Comparison of ENCODE assay signal across 23 mouse cellular contexts in the genomic region with DNA sequence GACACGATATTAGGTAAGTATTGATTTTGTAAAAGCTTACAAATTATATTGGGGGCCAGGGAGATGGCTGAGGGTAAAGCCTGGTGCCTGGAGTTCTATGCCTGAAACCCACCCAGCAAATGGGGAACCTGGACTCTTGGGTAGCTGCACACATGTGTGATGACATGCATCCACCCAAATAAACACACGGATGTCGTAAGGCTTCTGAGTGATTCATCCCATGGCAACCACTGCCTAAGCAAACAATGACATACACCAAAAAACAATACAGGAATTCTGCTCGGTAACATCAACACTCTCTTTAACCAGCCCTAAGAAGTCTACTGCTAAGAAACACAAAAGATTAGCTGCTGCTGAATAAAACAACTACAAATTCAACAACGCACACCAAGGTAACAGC.
A peak's percentile ranks its signal among the peaks of the same experiment; 100 is the strongest.
DNase-seq lines count a peak whose midpoint lies in the region; ATAC-seq and TF ChIP-seq lines count a peak whose summit lies in the region.
"Had no signal": no experiment of that assay in that cellular context is flagged by ENCODE, and none has a peak within 500 bp of the region (broad histone marks: within the 10 kb centered on the region; RNA-seq: fewer than 3 reads in every experiment).

No protein-coding gene starts in this region.

- H3K36me3 ChIP-seq in forebrain, embryonic 15.5 days = no peaks in the 10 kb centered on the region
- no peaks in the 10 kb centered on the region for H3K36me3 ChIP-seq in forebrain, embryonic 14.5 days (ENCODE audit: control insufficient read depth, insufficient read depth, low read length)
- H3K36me3 ChIP-seq in lung, postnatal 0 days (ENCODE audit: insufficient read depth, low read length) = no peaks in the 10 kb centered on the region
- H3K36me3 ChIP-seq in myocyte (ENCODE audit: control insufficient read depth, insufficient read depth) = no peaks in the 10 kb centered on the region
- H3K36me3 ChIP-seq: embryonic facial prominence, embryonic 10.5 days; midbrain, embryonic 12.5 days had no signal

- no peak for ATAC-seq in forebrain, embryonic 15.5 days (replicated peaks)
- no peak for ATAC-seq in forebrain, embryonic 14.5 days
- ATAC-seq in lung, postnatal 0 days = peak; percentile 9; the same call in 1 of the 2 replicates
- ATAC-seq: forebrain, embryonic 13.5 days had no signal

- H3K9ac ChIP-seq in forebrain, embryonic 15.5 days (replicated peaks) = no peak overlapping the region
- no peak overlapping the region for H3K9ac ChIP-seq in forebrain, embryonic 14.5 days (ENCODE audit: low read length)
- H3K9ac ChIP-seq in lung, postnatal 0 days (replicated peaks; ENCODE audit: low read depth) = no peak overlapping the region
- H3K9ac ChIP-seq: forebrain, embryonic 13.5 days; hindbrain, embryonic 14.5 days; midbrain, embryonic 12.5 days had no signal

- H3K4me1 ChIP-seq in forebrain, embryonic 15.5 days = peaks cover 17% of the 10 kb centered on the region
- peaks cover 9% of the 10 kb centered on the region; the same call in 1 of the 2 replicates for H3K4me1 ChIP-seq in forebrain, embryonic 14.5 days (ENCODE audit: control insufficient read depth, insufficient read depth, low read length)
- H3K4me1 ChIP-seq in lung, postnatal 0 days (ENCODE audit: insufficient read depth, low read depth, low read length) = no peaks in the 10 kb centered on the region; the same call in 1 of the 2 replicates

- no peak for TF ChIP-seq POLR2A in myocyte (IDR thresholded peaks at IDR 0.05; ENCODE audit: insufficient read length, low read depth)

- H3K9me3 ChIP-seq in forebrain, embryonic 15.5 days = no peaks in the 10 kb centered on the region
- no peaks in the 10 kb centered on the region for H3K9me3 ChIP-seq in forebrain, embryonic 14.5 days (replicated peaks; ENCODE audit: control insufficient read depth, low read length)
- no peaks in the 10 kb centered on the region for H3K9me3 ChIP-seq in lung, postnatal 0 days (ENCODE audit: low read length)
- H3K9me3 ChIP-seq: embryonic facial prominence, embryonic 10.5 days; forebrain, embryonic 13.5 days; midbrain, embryonic 12.5 days had no signal

- peaks cover 94% of the 10 kb centered on the region for H3K79me2 ChIP-seq in myocyte (ENCODE audit: control insufficient read depth, insufficient read depth)

- H3K4me3 ChIP-seq in forebrain, embryonic 15.5 days = no peak overlapping the region
- no peak overlapping the region for H3K4me3 ChIP-seq in forebrain, embryonic 14.5 days (ENCODE audit: low read depth, low read length)
- H3K4me3 ChIP-seq in lung, postnatal 0 days (ENCODE audit: low read depth, low read length) = no peak overlapping the region
- no peak overlapping the region for H3K4me3 ChIP-seq in myocyte
- H3K4me3 ChIP-seq: embryonic facial prominence, embryonic 10.5 days; forebrain, embryonic 13.5 days; gastrocnemius, adult 2 months; midbrain, embryonic 12.5 days had no signal

- 0 out of 2 replicates have a peak overlapping the region, but pooled peaks have one; percentile 9 for H3K27ac ChIP-seq in forebrain, embryonic 15.5 days (replicated peaks)
- no peak overlapping the region for H3K27ac ChIP-seq in forebrain, embryonic 14.5 days (ENCODE audit: low read depth, low read length)
- no peak overlapping the region for H3K27ac ChIP-seq in lung, postnatal 0 days (ENCODE audit: low read length)
- H3K27ac ChIP-seq: embryonic facial prominence, embryonic 10.5 days; forebrain, embryonic 13.5 days; gastrocnemius, adult 2 months; hindbrain, embryonic 14.5 days; midbrain, embryonic 12.5 days had no signal

- no peaks in the 10 kb centered on the region for H3K27me3 ChIP-seq in forebrain, embryonic 15.5 days
- H3K27me3 ChIP-seq in forebrain, embryonic 14.5 days (replicated peaks; ENCODE audit: control insufficient read depth, insufficient read depth, low read length) = no peaks in the 10 kb centered on the region
- no peaks in the 10 kb centered on the region for H3K27me3 ChIP-seq in lung, postnatal 0 days (replicated peaks; ENCODE audit: insufficient read depth, low read length)
- H3K27me3 ChIP-seq in myocyte (ENCODE audit: control insufficient read depth, insufficient read depth, insufficient read length) = no peaks in the 10 kb centered on the region
- H3K27me3 ChIP-seq: CH12.LX; forebrain, embryonic 13.5 days; midbrain, embryonic 12.5 days had no signal

- H3K4me2 ChIP-seq in forebrain, embryonic 15.5 days (replicated peaks) = no peak overlapping the region
- no peak overlapping the region for H3K4me2 ChIP-seq in forebrain, embryonic 14.5 days (ENCODE audit: low read length)
- H3K4me2 ChIP-seq in lung, postnatal 0 days (replicated peaks; ENCODE audit: low read depth, low read length) = no peak overlapping the region
- H3K4me2 ChIP-seq in myocyte (ENCODE audit: low read depth) = no peak overlapping the region
- H3K4me2 ChIP-seq: forebrain, embryonic 13.5 days; hindbrain, embryonic 14.5 days; liver, embryonic 11.5 days; midbrain, embryonic 12.5 days had no signal

- WGBS in forebrain, embryonic 15.5 days = 69% methylated on average over 5 of the region's 5 CpGs
- WGBS in forebrain, embryonic 14.5 days = 72% methylated on average over 5 of the region's 5 CpGs
- WGBS in lung, postnatal 0 days = 65% methylated on average over 5 of the region's 5 CpGs

- TF ChIP-seq EP300 in lung, postnatal 0 days (IDR thresholded peaks at IDR 0.05) = no peak

- H3ac ChIP-seq in myocyte (ENCODE audit: control insufficient read depth, insufficient read length) = no peak overlapping the region

- TF ChIP-seq CTCF in lung, postnatal 0 days (IDR thresholded peaks at IDR 0.05) = no peak

- DNase-seq in forebrain, embryonic 14.5 days (ENCODE audit: low spot score) = no peak
- peak; percentile 16 for DNase-seq in lung, postnatal 0 days (ENCODE audit: low spot score)
- DNase-seq in lung, postnatal 14 days = no peak
- DNase-seq in c-Kit-positive CD71-negative TER-119-negative erythroid progenitor cells, embryonic 14.5 days (ENCODE audit: low read depth) = peak; percentile 7
- DNase-seq in right cerebral cortex, postnatal 36 days (ENCODE audit: low spot score in 2 of 2) = no peak
- no peak for DNase-seq in spleen, postnatal 14 days (ENCODE audit: low spot score in 2 of 2)
- DNase-seq: adrenal gland, adult 2 months; cerebellum, adult 8-10 months; gastrocnemius, adult 2 months; heart, adult 11 months; heart, postnatal 36 days; kidney, adult 8-10 months; kidney, postnatal 14 days; right cerebral cortex, postnatal 25 days; thymus, postnatal 14 days had no signal

TF ChIP-seq in myocyte, 11 proteins besides CTCF, POLR2A, EP300 and RAD21:
- TF ChIP-seq CEBPB (IDR thresholded peaks at IDR 0.05; ENCODE audit: insufficient read depth, poor library complexity, severe bottlenecking) (0 out of 2 replicates have a peak, but pooled peaks have one; percentile 44), REST (IDR thresholded peaks at IDR 0.05; ENCODE audit: insufficient read depth, insufficient read length) (no peak), TCF12 (IDR thresholded peaks at IDR 0.05; ENCODE audit: insufficient read depth, poor library complexity, severe bottlenecking) (no peak), MYOD1 (IDR thresholded peaks at IDR 0.05; ENCODE audit: control insufficient read depth in 1 of 3, insufficient read length in 2 of 3, low read depth in 2 of 3) (no peak)

Comparison
In these comparisons a context has a peak if more than half of its experiments do, and no peak if none do; other contexts are left out.
1. DNase-seq: peak in lung, postnatal 0 days (single experiment) and c-Kit-positive CD71-negative TER-119-negative erythroid progenitor cells, embryonic 14.5 days (single experiment); none in forebrain, embryonic 14.5 days (single experiment), lung, postnatal 14 days (single experiment), right cerebral cortex, postnatal 36 days (0 of 2) and spleen, postnatal 14 days (0 of 2).